Mouse (Mus musculus) small intestine, adult 2 months (tissue): ENCODE measurements around the gene Lzts2. TPM values are rescaled to one million over a fixed set of nuclear protein-coding genes. Genes with fewer than 3 reads are reported as not detected.
A peak's percentile ranks its signal among the peaks of the same experiment; 100 is the strongest.
"Not testable (repeated sequence)": the region's sequence is repeated elsewhere in the genome, so short reads cannot be mapped to it uniquely, and the experiment has no call there.

Experiments
- H3K27ac ChIP-seq: fragments of 200-500 bp; 2 replicates; pipeline ENCODE4 v1.5.1; 2012; ENCODE audit warnings: low read depth, low read length, control low read depth, inconsistent platforms; ENCODE audit not compliant: insufficient read depth
- H3K27me3 ChIP-seq: fragments of 200-500 bp; 2 replicates; pipeline ENCODE4 v1.6.1; 2012; ENCODE audit warnings: mild to moderate bottlenecking, moderate library complexity, low read length, inconsistent platforms; ENCODE audit not compliant: control insufficient read depth, insufficient read depth
- H3K36me3 ChIP-seq: fragments of 200-500 bp; 2 replicates; pipeline ENCODE4 v1.6.1; 2012; ENCODE audit warnings: mild to moderate bottlenecking, low read length, control low read depth, inconsistent platforms; ENCODE audit not compliant: control insufficient read depth, insufficient read depth
- H3K4me1 ChIP-seq: fragments of 200-500 bp; 2 replicates; pipeline ENCODE4 v1.6.1; 2012; ENCODE audit warnings: low read length, inconsistent platforms, mixed read lengths; ENCODE audit not compliant: control insufficient read depth, insufficient read depth, insufficient read length
- H3K4me3 ChIP-seq: fragments of 200-500 bp; 2 replicates; pipeline ENCODE4 v1.5.1; 2012; ENCODE audit warnings: low read depth, mild to moderate bottlenecking, control low read depth, inconsistent platforms, low read length, moderate library complexity
- CTCF ChIP-seq: fragments of 200-500 bp; IDR thresholded peaks from 2 replicates; pipeline ENCODE4 v1.5.1; 2012; ENCODE audit warnings: low read depth, mild to moderate bottlenecking, control low read depth, inconsistent platforms, low read length, moderate library complexity, mixed read lengths; ENCODE audit not compliant: insufficient replicate concordance, insufficient read length; ENCODE audit errors: extremely low read depth
- POLR2A ChIP-seq: fragments of 200-500 bp; IDR thresholded peaks from 2 replicates; pipeline ENCODE4 v1.6.1; 2012; ENCODE audit warnings: low read depth, mild to moderate bottlenecking, control low read depth, inconsistent platforms, low read length, moderate library complexity
- WGBS: fragments of 180-500 bp; shearing (Covaris S2); methylation state at CpG from one replicate; pipeline ENCODE4 v1.1.7; 2018; 5-methylcytosine and 5-hydroxymethylcytosine counted together
- polyA plus RNA-seq: library from polyadenylated mRNA; depleted of rRNA; stranded (reverse); fragments of >200 nt; gene quantifications from 2 replicates; pipeline ENCODE4 v1.2.3, GENCODE M21; 2012

Lzts2 gene
- polyA plus RNA-seq, 1 experiment, result 50.4 TPM

DNA sequence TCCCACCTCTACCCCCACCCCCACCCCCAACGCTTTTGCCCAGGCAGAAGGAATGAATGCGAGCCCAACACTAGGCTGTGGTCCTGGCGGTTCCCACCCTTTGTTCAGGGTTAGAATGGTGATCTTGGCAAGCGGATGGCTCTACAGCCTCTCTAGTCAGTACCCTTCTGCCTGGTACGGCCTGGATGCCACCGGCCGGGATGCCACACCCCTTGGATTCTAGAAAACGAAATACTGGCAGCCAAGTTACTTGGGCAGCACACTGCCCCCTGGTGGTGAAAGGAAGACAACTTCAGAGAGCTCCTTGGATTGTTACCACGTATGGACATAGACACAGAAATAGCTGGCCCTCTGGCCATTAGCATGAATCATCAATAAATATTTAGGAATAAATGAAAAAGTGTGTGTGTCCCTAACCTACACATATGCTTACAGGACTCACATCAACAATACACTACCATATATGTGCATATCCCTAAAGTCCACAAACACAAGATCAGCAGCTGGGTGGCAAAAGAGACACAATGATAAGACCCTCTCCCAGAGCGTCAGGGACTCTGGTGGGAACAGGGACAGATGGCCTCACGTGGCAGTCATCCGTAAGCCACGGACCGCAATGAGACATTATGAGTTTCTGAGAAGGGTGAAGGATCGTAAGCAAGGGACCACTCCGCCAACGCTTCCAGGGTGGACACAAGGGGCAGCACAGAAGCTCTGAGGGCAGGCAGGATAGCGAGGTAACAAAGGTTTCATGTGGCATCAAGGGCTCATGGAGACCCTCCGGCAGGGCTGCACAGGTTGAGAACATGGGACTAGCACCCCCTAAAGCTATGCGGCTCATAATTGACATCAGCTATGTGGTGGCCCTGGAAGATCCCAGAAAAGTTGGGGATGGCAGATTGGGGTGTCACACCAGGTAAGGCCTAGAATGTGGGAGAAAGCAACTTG lies 16.8 kb downstream of the Lzts2 start:
- WGBS, result 31% methylated on average over 20 of the region's 20 CpGs
- peak overlapping the region; percentile 35 for H3K4me3 ChIP-seq
- no peak overlapping the region for H3K27ac ChIP-seq

GRCm38 (mm10) chr19:45031780-45032179 lies 17.6 kb downstream of the Lzts2 start:
- Histone ChIP-seq H3K36me3 (0 out of 2 replicates have a peak, but pooled peaks cover 2% of the 10 kb centered on the region), H3K4me1 (peaks cover 18% of the 10 kb centered on the region), H3K4me3 (no peak overlapping the region), H3K27ac (no peak overlapping the region), H3K27me3 (no peaks in the 10 kb centered on the region)
- TF ChIP-seq CTCF, result peak; percentile 93; the same call in 1 of the 2 replicates
- no peak for TF ChIP-seq POLR2A
- WGBS, result 9% methylated on average over 4 of the region's 4 CpGs

More for the DNA sequence above, 16.8 kb downstream of the Lzts2 start:
- Histone ChIP-seq H3K36me3 (peaks cover 8% of the 10 kb centered on the region), H3K27me3 (no peaks in the 10 kb centered on the region), H3K4me1 (peaks cover 18% of the 10 kb centered on the region)
- peak; percentile 82; the same call in 1 of the 2 replicates for TF ChIP-seq CTCF
- TF ChIP-seq POLR2A, result no peak

GRCm38 (mm10) chr19:45032570-45033332 lies 18.5 kb downstream of the Lzts2 start:
- TF ChIP-seq CTCF, result peak; percentile 23; the same call in 1 of the 2 replicates
- TF ChIP-seq POLR2A, result no peak
- H3K27ac ChIP-seq, result no peak overlapping the region
- no peaks in the 10 kb centered on the region for H3K27me3 ChIP-seq
- H3K36me3 ChIP-seq, result no peaks in the 10 kb centered on the region
- no peak overlapping the region for H3K4me3 ChIP-seq
- WGBS, result 62% methylated on average over 17 of the region's 17 CpGs
- peaks cover 15% of the 10 kb centered on the region for H3K4me1 ChIP-seq

GRCm38 (mm10) chr19:45036867-45037266 lies 22.7 kb downstream of the Lzts2 start:
- 42% methylated on average over 16 of the region's 16 CpGs for WGBS

DNA sequence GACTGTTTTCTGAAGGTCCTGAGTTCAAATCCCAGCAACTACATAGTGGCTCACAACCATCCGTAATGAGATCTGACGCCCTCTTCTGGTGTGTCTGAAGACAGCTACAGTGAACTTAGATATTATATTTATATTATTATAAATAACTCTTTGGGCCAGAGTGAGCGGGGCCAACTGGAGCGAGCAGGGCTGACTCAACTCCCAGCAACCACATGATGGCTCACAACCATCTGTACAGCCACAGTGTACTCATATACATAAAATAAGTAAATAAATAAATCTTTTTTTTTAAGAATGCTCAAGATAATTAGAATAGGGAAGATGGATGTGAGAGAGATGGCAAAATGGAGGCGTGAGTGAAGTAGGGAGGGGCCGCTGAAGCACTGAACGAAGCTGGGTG lies 24.0 kb downstream of the Lzts2 start:
- not testable (repeated sequence) for H3K27ac ChIP-seq, H3K27me3 ChIP-seq, H3K4me1 ChIP-seq, H3K4me3 ChIP-seq, H3K36me3 ChIP-seq
- WGBS, result 85% methylated on average over 7 of the region's 7 CpGs

More at GRCm38 (mm10) chr19:45036867-45037266, 22.7 kb downstream of the Lzts2 start:
- Histone ChIP-seq H3K27me3 (no peaks in the 10 kb centered on the region), H3K4me3 (no peak overlapping the region), H3K4me1 (no peaks in the 10 kb centered on the region), H3K36me3 (no peaks in the 10 kb centered on the region), H3K27ac (no peak overlapping the region)
- no peak for TF ChIP-seq POLR2A
- 0 out of 2 replicates have a peak, but pooled peaks have one; percentile 37 for TF ChIP-seq CTCF

DNA sequence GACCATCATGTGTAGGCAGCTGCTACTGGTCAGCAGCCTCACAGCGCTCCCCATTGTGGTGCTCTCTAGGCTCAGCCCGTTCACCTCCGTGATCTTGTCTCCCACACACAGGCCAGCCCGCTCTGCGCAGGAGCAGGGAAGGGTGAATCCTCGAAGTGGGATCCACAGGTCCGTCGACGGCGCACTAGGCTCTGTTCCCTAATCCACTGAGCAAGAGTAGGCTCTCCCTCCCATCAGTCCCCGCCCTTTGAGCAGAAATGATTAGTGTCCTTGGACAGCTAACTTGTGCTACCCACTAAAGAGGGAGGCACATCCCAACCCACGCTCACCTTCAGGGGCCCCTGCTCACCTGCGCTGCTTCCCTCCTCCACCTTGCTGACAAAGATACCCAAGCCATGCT lies 26.0 kb downstream of the Lzts2 start:
- Histone ChIP-seq H3K4me3 (no peak overlapping the region), H3K27me3 (no peaks in the 10 kb centered on the region), H3K27ac (no peak overlapping the region), H3K36me3 (no peaks in the 10 kb centered on the region), H3K4me1 (peaks cover 5% of the 10 kb centered on the region; the same call in 1 of the 2 replicates)
- WGBS, result 54% methylated on average over 13 of the region's 13 CpGs
- TF ChIP-seq POLR2A (no peak), CTCF (no peak)
